Mouse (Mus musculus): Measurements from ENCODE around the gene Syn3. TPM values are rescaled to one million over a fixed set of nuclear protein-coding genes. Genes with fewer than 3 reads are reported as not detected.

The Syn3 gene
- polyA plus RNA-seq, 1 experiment: 25.2 TPM

DNA sequence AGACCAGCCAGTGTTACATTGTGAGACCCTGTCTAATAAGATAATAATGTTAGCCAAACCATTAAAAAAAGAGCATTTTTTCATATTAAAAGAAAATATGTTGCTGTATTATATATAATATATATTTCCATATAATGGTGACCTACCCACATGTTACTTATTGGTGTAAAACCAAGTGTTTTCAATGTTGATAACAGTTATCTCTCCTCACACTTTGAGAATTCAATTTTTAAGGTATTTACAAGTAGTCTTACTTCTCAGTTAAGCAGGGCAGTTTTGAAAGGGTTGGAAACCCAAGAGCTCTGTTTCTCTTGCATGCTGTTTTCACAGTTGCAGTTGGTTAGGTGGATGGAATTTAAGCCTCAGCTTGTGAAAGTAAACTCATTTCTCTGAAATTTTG, 475.5 kb downstream of the Syn3 start:
- no peak for TF ChIP-seq POLR2A (IDR thresholded peaks at IDR 0.05; ENCODE audit: borderline replicate concordance, extremely low read depth, insufficient read depth, insufficient read length, poor library complexity, severe bottlenecking)
- TF ChIP-seq CTCF (IDR thresholded peaks at IDR 0.05; ENCODE audit: borderline replicate concordance, extremely low read depth, insufficient read depth, insufficient read length): no peak
- no peak for DNase-seq (ENCODE audit: low read depth)

DNA sequence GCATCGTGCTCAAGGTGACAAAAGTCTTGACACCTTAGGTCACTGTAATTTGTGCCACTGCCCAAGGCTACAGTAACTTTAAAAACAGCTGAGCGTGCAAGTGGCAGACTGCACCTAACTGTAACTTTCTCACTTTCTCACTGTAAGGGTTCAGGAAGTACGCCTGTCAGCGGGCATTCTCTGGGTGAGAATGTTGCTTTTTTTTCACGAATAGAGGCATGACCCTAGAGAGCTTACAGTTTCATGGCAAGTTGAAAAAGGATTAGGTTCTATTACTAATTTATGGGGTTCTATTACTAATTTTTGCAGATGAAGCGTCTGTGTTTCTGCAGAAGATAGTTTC, 476.3 kb downstream of the Syn3 start:
- DNase-seq (ENCODE audit: low read depth): no peak
- TF ChIP-seq CTCF (IDR thresholded peaks at IDR 0.05; ENCODE audit: borderline replicate concordance, extremely low read depth, insufficient read depth, insufficient read length) (0 out of 2 replicates have a peak, but pooled peaks have one; percentile 1), POLR2A (IDR thresholded peaks at IDR 0.05; ENCODE audit: borderline replicate concordance, extremely low read depth, insufficient read depth, insufficient read length, poor library complexity, severe bottlenecking) (no peak)

DNA sequence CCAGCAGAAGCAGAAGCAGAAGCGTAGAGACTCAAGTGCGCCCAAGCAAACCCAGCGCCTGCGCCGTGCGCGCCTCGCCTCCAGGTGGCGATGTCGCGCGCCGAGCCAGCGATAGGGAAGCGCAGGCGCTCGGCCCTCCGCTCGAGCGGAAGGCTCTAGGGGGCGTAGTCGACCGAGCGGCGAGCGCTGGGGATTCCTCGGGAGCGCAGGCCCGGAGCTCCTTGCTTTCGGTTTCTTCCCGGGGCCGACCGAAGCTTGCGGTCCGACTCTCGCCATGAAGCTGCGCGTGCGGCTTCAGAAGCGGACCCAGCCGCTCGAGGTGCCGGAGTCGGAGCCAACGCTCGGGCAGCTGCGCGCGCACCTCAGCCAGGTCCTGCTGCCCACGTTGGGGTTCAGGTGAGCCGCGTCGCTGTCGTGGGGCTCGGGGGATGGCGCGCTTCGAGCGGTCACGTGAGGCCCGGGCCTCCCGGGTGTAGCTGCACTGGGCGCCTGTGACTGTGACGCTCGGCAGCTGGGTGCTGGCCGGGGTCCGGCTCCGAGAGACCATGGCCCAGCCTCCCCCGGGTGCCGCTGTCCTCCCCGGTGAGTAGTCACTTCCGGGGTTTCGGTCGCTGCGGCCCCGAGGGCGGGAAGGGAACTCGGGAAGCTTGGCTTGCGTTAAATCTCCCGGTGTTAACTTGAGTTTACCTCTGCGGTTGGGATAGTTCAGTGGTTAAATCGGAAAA, 476.8 kb downstream of the Syn3 start, which contains the start of gene Fbxo7:
Gene Fbxo7, plus strand, starts transcription at position 224 of the 725 bp plus-strand sequence.
- peak; percentile 96 for DNase-seq (ENCODE audit: low read depth)
- TF ChIP-seq POLR2A (IDR thresholded peaks at IDR 0.05; ENCODE audit: borderline replicate concordance, extremely low read depth, insufficient read depth, insufficient read length, poor library complexity, severe bottlenecking): peak; percentile 46; the same call in 1 of the 2 replicates
- TF ChIP-seq CTCF (IDR thresholded peaks at IDR 0.05; ENCODE audit: borderline replicate concordance, extremely low read depth, insufficient read depth, insufficient read length): peak; percentile 96

DNA sequence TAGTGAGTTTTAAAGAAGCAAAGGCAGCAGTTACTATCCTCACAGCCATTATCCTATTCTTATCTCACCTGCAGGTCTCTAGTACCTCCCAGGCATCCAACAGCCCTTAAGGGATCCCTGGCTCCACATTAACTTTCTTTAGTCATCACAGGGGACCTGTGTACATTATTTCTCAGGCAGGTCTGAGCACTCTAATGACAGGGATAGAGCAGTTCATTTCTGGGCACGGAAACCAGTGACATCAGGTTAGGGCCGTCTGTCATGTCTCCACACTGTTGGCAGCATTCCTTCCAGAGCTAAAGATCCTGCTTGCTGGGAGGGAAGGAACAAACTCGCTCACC, 477.3 kb downstream of the Syn3 start:
- DNase-seq (ENCODE audit: low read depth): no peak
- TF ChIP-seq POLR2A (IDR thresholded peaks at IDR 0.05; ENCODE audit: borderline replicate concordance, extremely low read depth, insufficient read depth, insufficient read length, poor library complexity, severe bottlenecking): no peak
- TF ChIP-seq CTCF (IDR thresholded peaks at IDR 0.05; ENCODE audit: borderline replicate concordance, extremely low read depth, insufficient read depth, insufficient read length): no peak

DNA sequence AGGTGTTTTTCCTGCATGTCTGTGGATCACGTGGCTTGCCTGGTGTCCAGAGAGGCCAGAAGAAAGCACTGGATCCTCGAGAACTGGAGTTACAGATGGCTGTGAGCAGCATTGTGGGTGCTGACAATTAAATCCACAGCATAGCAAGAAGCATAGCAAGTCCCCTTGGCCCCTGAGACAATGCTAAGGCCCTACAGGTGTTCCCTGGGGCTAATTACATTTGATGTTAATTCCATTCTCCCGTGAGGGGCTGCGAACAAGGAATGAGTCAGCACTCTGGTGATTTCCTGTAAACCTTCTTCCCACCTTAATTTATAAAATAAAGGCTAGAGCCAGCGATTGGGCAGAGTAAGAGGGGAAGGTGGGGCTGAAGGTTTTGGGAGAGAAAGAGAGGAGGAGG, 479.9 kb downstream of the Syn3 start:
- TF ChIP-seq CTCF (IDR thresholded peaks at IDR 0.05; ENCODE audit: borderline replicate concordance, extremely low read depth, insufficient read depth, insufficient read length) (no peak), POLR2A (IDR thresholded peaks at IDR 0.05; ENCODE audit: borderline replicate concordance, extremely low read depth, insufficient read depth, insufficient read length, poor library complexity, severe bottlenecking) (no peak)

DNA sequence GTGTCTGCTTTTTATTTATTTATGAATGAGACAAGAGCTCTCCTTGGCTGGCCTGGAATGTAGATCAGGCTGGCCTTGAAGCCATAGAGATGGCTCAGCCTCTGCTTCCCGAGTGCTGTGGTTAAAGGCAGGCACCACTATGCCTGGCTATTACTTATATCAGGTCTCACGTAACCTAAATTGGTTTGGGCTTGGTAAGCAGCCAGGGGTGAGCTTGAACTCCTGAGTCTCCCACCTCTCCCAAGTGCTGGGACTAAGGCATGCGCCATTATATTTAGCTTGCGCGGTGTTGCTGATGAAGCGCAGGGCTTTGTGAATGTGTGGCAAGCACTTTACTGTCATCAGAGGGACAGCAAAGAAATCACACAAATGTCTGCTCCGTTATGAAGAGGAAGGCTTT, 480.9 kb downstream of the Syn3 start:
- TF ChIP-seq POLR2A (IDR thresholded peaks at IDR 0.05; ENCODE audit: borderline replicate concordance, extremely low read depth, insufficient read depth, insufficient read length, poor library complexity, severe bottlenecking): no peak
- TF ChIP-seq CTCF (IDR thresholded peaks at IDR 0.05; ENCODE audit: borderline replicate concordance, extremely low read depth, insufficient read depth, insufficient read length): no peak

More for the DNA sequence above, 479.9 kb downstream of the Syn3 start:
- no peak for DNase-seq (ENCODE audit: low read depth)

DNA sequence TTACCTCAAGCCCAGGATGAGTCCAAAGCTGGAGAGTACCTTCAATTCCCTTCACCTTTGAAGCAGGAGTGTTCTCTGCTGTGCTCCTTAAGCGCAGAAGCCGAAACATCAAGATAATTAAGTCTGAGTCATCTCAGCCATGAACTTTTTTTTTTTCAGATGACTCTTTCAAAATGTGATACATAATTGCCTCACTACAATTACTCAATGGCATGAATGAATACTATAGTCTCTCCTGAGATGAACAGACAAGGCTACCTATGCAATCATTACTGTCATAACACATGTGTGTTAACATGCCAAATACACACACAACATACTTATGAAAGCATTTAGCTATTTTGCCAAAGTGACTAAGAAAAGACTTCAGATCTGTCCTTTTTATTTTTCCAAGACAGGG, 486.9 kb downstream of the Syn3 start, which contains the start of gene Bpifc:
Gene Bpifc, minus strand, starts transcription at position 115 of the 400 bp plus-strand sequence.
- no peak for DNase-seq (ENCODE audit: low read depth)
- TF ChIP-seq CTCF (IDR thresholded peaks at IDR 0.05; ENCODE audit: borderline replicate concordance, extremely low read depth, insufficient read depth, insufficient read length) (no peak), POLR2A (IDR thresholded peaks at IDR 0.05; ENCODE audit: borderline replicate concordance, extremely low read depth, insufficient read depth, insufficient read length, poor library complexity, severe bottlenecking) (no peak)

More for the DNA sequence above, 480.9 kb downstream of the Syn3 start:
- DNase-seq (ENCODE audit: low read depth): no peak

DNA sequence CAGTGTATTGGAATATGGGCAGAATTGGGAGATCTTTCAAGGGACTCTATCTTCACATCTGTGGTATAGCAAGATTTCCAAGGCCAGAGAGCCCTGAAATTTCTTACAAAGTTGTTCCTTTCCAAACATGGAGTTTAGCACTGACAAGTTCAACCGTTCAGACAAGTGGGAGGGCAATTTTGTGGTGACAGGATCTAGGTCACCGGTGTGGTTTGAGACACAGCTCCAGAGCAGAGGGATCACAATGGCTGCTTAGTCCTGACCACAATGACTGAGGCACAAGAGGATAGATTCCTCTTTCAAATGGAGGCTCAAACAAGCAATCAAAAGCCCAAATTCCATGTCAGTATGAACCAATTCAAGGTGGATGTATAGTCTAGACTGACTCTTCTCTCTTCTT, 487.5 kb downstream of the Syn3 start:
- TF ChIP-seq POLR2A (IDR thresholded peaks at IDR 0.05; ENCODE audit: borderline replicate concordance, extremely low read depth, insufficient read depth, insufficient read length, poor library complexity, severe bottlenecking) (no peak), CTCF (IDR thresholded peaks at IDR 0.05; ENCODE audit: borderline replicate concordance, extremely low read depth, insufficient read depth, insufficient read length) (no peak)
- no peak for DNase-seq (ENCODE audit: low read depth)

DNA sequence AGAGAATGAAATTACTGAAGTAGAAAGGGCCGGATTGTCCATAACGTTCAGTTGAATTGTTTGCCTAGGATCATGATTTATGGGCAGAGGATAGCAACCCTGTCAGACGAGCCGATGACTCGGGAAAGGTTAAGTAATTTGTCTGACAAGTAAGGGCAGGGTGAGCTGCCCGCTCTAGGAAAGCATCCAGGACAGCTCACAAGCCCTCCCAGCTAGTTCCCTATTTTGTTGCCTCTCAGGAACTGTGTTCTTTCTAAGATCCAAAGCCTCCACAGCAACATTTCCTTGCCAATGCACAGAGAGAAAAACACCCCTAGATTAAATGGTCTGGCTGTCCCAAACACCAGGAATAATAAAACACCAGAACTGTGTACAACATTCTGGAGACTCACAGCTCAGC, 488.1 kb downstream of the Syn3 start:
- TF ChIP-seq POLR2A (IDR thresholded peaks at IDR 0.05; ENCODE audit: borderline replicate concordance, extremely low read depth, insufficient read depth, insufficient read length, poor library complexity, severe bottlenecking) (no peak), CTCF (IDR thresholded peaks at IDR 0.05; ENCODE audit: borderline replicate concordance, extremely low read depth, insufficient read depth, insufficient read length) (no peak)

DNA sequence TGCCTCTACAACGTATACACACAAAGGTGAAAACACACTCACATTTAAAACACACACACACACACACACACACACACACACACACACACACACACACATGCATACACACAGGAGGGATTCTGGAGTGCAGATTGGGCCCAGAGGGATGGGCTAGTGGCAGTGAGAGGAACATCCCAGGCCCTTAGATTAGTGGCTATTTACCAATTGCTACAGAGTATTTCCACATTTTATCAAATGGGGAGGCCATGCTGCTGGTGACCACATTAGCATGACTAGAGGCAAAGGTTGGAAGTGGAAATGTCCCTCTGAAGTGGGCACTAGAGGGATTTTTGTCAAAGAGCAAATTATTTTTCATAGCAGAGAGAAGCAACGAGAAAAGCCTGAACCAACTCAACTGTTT, 489.0 kb downstream of the Syn3 start:
- no peak for TF ChIP-seq POLR2A (IDR thresholded peaks at IDR 0.05; ENCODE audit: borderline replicate concordance, extremely low read depth, insufficient read depth, insufficient read length, poor library complexity, severe bottlenecking)
- no peak for TF ChIP-seq CTCF (IDR thresholded peaks at IDR 0.05; ENCODE audit: borderline replicate concordance, extremely low read depth, insufficient read depth, insufficient read length)
- no peak for DNase-seq (ENCODE audit: low read depth)

More for the DNA sequence above, 488.1 kb downstream of the Syn3 start:
- no peak for DNase-seq (ENCODE audit: low read depth)

DNA sequence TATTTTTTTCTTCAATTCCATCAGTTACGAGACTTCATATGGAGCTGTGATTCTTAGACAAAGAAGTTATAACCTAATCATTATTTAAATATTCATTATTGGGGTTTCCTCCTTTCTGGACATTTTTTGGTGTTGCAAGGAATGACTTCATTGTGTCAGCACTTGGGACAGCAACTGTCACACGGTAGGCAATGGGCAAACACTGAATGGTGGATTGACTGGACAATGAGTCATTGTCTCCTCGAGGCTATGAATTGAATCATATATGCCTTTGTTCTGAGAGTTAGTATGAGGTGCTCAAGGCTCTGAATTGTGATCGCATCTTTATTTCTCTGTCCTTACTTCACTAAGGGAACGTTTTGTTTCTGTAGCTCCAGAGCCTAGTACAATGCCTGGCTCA, 492.2 kb downstream of the Syn3 start:
- TF ChIP-seq CTCF (IDR thresholded peaks at IDR 0.05; ENCODE audit: borderline replicate concordance, extremely low read depth, insufficient read depth, insufficient read length): no peak
- TF ChIP-seq POLR2A (IDR thresholded peaks at IDR 0.05; ENCODE audit: borderline replicate concordance, extremely low read depth, insufficient read depth, insufficient read length, poor library complexity, severe bottlenecking): no peak
- DNase-seq (ENCODE audit: low read depth): no peak

Other genes with a start within 250 kb of the Syn3 start
- 13.4 and 22.8 TPM in 2 replicates for gene Timp3, start 198.5 kb downstream of the Syn3 start, polyA plus RNA-seq (2012; rRNA removed)
- gene Hsp90b1, start 206.6 kb upstream of the Syn3 start, polyA plus RNA-seq (2012; rRNA removed): 138 and 180 TPM in 2 replicates
- 2.7 and 2.9 TPM in 2 replicates for gene Ttc41, start 206.9 kb upstream of the Syn3 start, polyA plus RNA-seq (2012; rRNA removed)